Mouse (Mus musculus) megakaryocyte, embryonic 14.5 days (primary cell): ENCODE results near the gene Zbtb3. TPM values are rescaled to one million over a fixed set of nuclear protein-coding genes. Genes with fewer than 3 reads are reported as not detected.

Experiments used
- H3K27me3 ChIP-seq: replicated peaks from 2 replicates; pipeline ENCODE3; 2012; ENCODE audit warnings: inconsistent platforms
- H3K36me3 ChIP-seq: replicated peaks from 2 replicates; pipeline ENCODE3; 2012; ENCODE audit warnings: low read length, inconsistent platforms, mixed read lengths
- H3K4me1 ChIP-seq: 2 replicates; pipeline ENCODE4 v1.6.1; 2012; ENCODE audit warnings: inconsistent platforms
- H3K4me3 ChIP-seq: replicated peaks from 2 replicates; pipeline ENCODE3; 2012; ENCODE audit warnings: moderate library complexity, mild to moderate bottlenecking, inconsistent platforms
- H3K9me3 ChIP-seq: 2 replicates; pipeline ENCODE4 v1.6.1; 2012; ENCODE audit warnings: inconsistent platforms
- FLI1 ChIP-seq: IDR thresholded peaks from 2 replicates; pipeline ENCODE4 v1.6.1; 2012; ENCODE audit warnings: low read length, inconsistent platforms, mixed read lengths
- GATA1 ChIP-seq: IDR thresholded peaks from 3 replicates; pipeline ENCODE4 v1.6.1; 2012; ENCODE audit warnings: mixed read lengths, low read length, inconsistent platforms, borderline replicate concordance
- polyA plus RNA-seq: library from polyadenylated mRNA; stranded (reverse); fragments of >175 nt; gene quantifications from 2 replicates; pipeline ENCODE4 v1.2.3, GENCODE M21; 2012; ENCODE audit warnings: low replicate concordance; ENCODE audit not compliant: insufficient read depth

Zbtb3 gene
- 1.3 and 5.9 TPM in 2 replicates for polyA plus RNA-seq

DNA sequence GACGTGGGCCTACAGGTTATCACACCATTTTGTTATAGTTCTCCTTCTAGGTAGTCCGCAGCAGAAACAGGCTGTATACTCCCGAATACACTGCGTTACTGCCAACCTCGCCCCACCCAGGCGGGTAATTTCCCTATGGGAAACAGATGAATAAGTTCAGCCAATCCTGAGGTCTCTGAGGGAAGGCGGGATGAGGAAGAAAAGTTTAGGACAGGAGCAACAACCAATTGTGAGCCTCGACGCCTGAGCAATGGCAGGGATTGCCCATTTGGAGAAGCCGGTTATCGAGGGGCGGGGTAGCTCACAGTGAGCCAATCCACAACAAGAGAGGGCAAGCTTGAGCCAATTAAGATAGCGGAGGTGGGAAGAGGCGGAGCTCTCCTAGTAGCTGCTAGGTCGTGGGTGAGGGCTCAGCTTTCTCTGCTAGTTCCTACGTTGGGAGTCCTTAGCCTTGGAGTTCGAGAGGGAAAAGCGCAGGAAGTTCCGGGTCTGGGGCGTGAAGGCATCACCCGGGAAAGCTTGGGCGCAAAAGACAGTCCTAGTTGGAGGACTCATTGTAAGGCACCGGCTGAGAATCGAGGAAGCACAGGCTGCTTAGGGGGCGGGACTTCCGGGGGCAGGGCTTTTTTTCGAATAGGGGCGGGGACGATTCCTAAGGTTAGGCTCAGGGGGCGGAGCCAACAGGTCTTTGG is at the start of gene Zbtb3:
Gene Zbtb3, plus strand, starts transcription at position 426 of the 692 bp plus-strand sequence.
- TF ChIP-seq FLI1 (no peak), GATA1 (no peak)
- peaks cover 69% of the 10 kb centered on the region for H3K4me1 ChIP-seq
- H3K27me3 ChIP-seq: no peaks in the 10 kb centered on the region
- no peaks in the 10 kb centered on the region for H3K9me3 ChIP-seq
- peak within 1 kb of the TSS; percentile 95 for H3K4me3 ChIP-seq
- H3K36me3 ChIP-seq: peaks cover 32% of the 10 kb centered on the region

GRCm38 (mm10) chr19:8755652-8756051 is 46.7 kb upstream of the Zbtb3 start:
- no peak for TF ChIP-seq GATA1
- TF ChIP-seq FLI1: no peak
- no peaks in the 10 kb centered on the region for H3K9me3 ChIP-seq
- peaks cover 55% of the 10 kb centered on the region for H3K36me3 ChIP-seq
- H3K27me3 ChIP-seq: no peaks in the 10 kb centered on the region
- peak overlapping the region; percentile 98 for H3K4me3 ChIP-seq
- H3K4me1 ChIP-seq: peaks cover 31% of the 10 kb centered on the region

DNA sequence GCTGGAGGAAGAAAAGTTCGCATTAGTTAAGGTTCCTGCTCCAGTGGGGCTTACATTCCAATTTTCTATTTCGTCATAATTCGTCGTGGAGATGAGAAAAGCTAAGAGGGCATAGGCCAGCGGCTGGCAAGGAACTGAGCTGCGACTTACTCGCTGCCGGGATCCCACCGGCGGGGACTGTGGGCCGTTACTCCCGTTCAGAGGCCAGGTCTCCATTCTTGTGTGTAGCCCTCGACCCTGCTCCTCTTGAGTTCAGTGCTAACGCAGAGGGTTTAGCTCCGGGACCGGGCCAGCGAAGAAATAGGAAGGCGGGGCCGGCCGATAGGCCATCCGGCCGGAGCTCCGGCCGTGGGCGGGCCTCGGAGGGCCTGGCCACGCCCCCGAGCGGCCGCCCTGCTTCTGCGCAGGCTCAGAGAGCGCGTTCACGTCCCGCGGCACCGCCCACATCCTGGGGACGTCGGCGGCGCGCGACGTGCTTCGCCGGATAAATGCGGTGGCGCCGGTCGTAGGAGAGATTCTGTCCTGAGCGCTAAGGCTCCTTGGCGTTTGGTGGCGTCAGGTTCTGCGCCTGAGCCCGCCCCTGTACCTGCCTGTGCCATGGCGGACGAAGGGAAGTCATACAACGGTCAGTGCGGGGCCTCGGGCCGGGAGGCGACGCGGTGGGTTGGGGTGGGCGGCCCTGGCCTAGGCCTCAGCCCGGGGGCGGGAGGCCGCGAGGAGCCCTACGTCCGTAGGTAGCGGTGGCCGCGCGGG is 45.5 kb upstream of the Zbtb3 start, which contains the start of gene Nxf1:
Gene Nxf1, plus strand, starts transcription at position 439 of the 753 bp plus-strand sequence.
- peak within 1 kb of the TSS; percentile 98 for H3K4me3 ChIP-seq
- no peaks in the 10 kb centered on the region for H3K27me3 ChIP-seq
- H3K36me3 ChIP-seq: peaks cover 54% of the 10 kb centered on the region
- no peak for TF ChIP-seq FLI1
- no peak for TF ChIP-seq GATA1
- H3K9me3 ChIP-seq: no peaks in the 10 kb centered on the region
- peaks cover 38% of the 10 kb centered on the region for H3K4me1 ChIP-seq

GRCm38 (mm10) chr19:8757471-8757998 is 44.8 kb upstream of the Zbtb3 start:
- H3K36me3 ChIP-seq: peaks cover 54% of the 10 kb centered on the region
- H3K4me1 ChIP-seq: peaks cover 38% of the 10 kb centered on the region
- peak overlapping the region; percentile 98 for H3K4me3 ChIP-seq
- TF ChIP-seq FLI1 (no peak), GATA1 (no peak)
- H3K9me3 ChIP-seq: no peaks in the 10 kb centered on the region
- no peaks in the 10 kb centered on the region for H3K27me3 ChIP-seq

GRCm38 (mm10) chr19:8758899-8759298 is 43.5 kb upstream of the Zbtb3 start:
- peak overlapping the region; percentile 74 for H3K4me3 ChIP-seq
- no peak for TF ChIP-seq FLI1
- no peak for TF ChIP-seq GATA1
- no peaks in the 10 kb centered on the region for H3K9me3 ChIP-seq
- H3K36me3 ChIP-seq: peaks cover 54% of the 10 kb centered on the region
- no peaks in the 10 kb centered on the region for H3K27me3 ChIP-seq
- peaks cover 38% of the 10 kb centered on the region for H3K4me1 ChIP-seq

DNA sequence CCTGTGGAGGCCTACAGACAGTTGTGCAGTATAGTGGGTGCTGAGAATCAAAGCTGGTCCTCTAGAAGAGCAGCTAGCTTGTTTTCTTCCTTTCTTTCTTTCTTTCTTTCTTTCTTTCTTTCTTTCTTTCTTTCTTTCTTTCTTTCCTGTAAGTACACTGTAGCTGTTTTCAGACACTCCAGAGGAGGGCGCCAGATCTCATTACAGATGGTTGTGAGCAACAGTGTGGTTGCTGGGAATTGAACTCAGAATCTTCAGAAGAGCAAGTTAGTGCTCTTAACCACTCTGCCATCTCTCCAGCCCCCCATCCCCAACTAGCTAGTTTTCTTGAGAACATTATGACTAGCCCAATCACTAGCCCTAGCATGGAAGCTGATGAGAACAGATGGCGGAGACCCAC is 41.6 kb upstream of the Zbtb3 start:
- Histone ChIP-seq H3K4me3 (no peak overlapping the region), H3K36me3 (peaks cover 54% of the 10 kb centered on the region), H3K27me3 (no peaks in the 10 kb centered on the region), H3K9me3 (peaks cover 14% of the 10 kb centered on the region), H3K4me1 (peaks cover 26% of the 10 kb centered on the region)
- TF ChIP-seq GATA1: no peak

- H3K4me1 ChIP-seq: peaks cover 19% of the 10 kb centered on the region
- H3K9me3 ChIP-seq: peaks cover 15% of the 10 kb centered on the region
- no peak overlapping the region for H3K4me3 ChIP-seq
- H3K27me3 ChIP-seq: no peaks in the 10 kb centered on the region
- H3K36me3 ChIP-seq: peaks cover 77% of the 10 kb centered on the region
- TF ChIP-seq FLI1 (no peak), GATA1 (no peak)
Observed at GRCm38 (mm10) chr19:8763276-8763675, 39.1 kb upstream of the Zbtb3 start.

- peak overlapping the region; percentile 46 for H3K4me3 ChIP-seq
- no peaks in the 10 kb centered on the region for H3K27me3 ChIP-seq
- H3K9me3 ChIP-seq: peaks cover 15% of the 10 kb centered on the region
- peaks cover 12% of the 10 kb centered on the region for H3K4me1 ChIP-seq
- TF ChIP-seq GATA1 (no peak), FLI1 (no peak)
- H3K36me3 ChIP-seq: peaks cover 97% of the 10 kb centered on the region
Observed at GRCm38 (mm10) chr19:8765562-8765961, 36.8 kb upstream of the Zbtb3 start.

DNA sequence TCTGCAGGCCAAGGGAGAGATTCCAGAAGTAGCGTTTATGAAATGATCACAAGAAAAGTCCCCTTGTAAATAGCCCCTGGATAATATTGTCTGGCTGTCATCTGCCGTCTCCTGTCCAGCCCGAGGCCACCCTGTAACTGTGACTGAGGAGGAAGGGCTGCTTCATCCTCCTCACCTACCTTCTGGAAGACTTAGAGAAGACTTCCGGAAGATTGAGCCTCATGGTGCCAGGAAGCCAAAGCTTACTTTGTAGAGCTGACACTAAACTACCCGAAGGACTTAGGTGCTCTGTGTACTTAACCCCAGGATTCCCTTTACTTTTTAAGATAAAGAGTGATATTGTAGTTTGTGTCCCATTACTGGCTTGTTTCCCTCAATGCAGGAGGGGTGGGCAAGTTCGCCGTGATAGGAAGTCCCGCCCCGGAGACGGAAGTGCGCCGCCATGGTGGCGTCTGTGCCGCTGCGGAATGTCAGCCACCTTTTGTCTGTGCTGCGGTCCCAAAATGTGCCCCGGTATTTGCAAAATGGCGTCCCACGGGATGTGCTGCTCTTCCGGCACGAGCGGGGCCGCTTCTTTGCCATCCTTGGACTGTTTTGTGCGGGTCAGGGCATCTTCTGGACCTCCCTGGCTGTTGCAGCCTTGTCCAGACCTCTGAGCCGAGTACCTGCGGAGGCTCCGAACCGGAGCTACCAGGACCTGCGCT is 31.6 kb upstream of the Zbtb3 start, which contains the start of gene Tmem223:
Gene Tmem223, plus strand, starts transcription at position 430 of the 704 bp plus-strand sequence.
- Histone ChIP-seq H3K4me3 (peak within 1 kb of the TSS; percentile 93), H3K9me3 (peaks cover 2% of the 10 kb centered on the region), H3K27me3 (no peaks in the 10 kb centered on the region), H3K4me1 (peaks cover 42% of the 10 kb centered on the region), H3K36me3 (peaks cover 71% of the 10 kb centered on the region)
- no peak for TF ChIP-seq GATA1
- no peak for TF ChIP-seq FLI1

GRCm38 (mm10) chr19:8772996-8773395 is 29.4 kb upstream of the Zbtb3 start:
- TF ChIP-seq GATA1 (no peak), FLI1 (no peak)
- Histone ChIP-seq H3K36me3 (peaks cover 60% of the 10 kb centered on the region), H3K4me1 (peaks cover 52% of the 10 kb centered on the region), H3K4me3 (peak overlapping the region; percentile 97), H3K27me3 (no peaks in the 10 kb centered on the region), H3K9me3 (no peaks in the 10 kb centered on the region)
